Mouse (Mus musculus) thymus, postnatal 4 days (tissue): Measurements from ENCODE around the gene Gm11060.

Experiments used
- DNase-seq: peaks from one replicate; pipeline ENCODE4 v3.0.0; 2021

Gene Gm11060

GRCm38 (mm10) chr2:105091718-105092117 lies at the start of gene Gm11060:
Gm11060 (plus strand) TSS chr2:105092018.
- DNase-seq: no peak

- no peak for DNase-seq
These were observed 48.7 kb upstream of the Gm11060 start for GRCm38 (mm10) chr2:105043152-105043551.

GRCm38 (mm10) chr2:105048301-105048700 lies 43.5 kb upstream of the Gm11060 start:
- no peak for DNase-seq

- no peak for DNase-seq
These were observed 36.3 kb upstream of the Gm11060 start for GRCm38 (mm10) chr2:105055529-105055928.

GRCm38 (mm10) chr2:105058577-105059116 lies 33.2 kb upstream of the Gm11060 start:
- DNase-seq: no peak

GRCm38 (mm10) chr2:105062741-105063372 lies 29.0 kb upstream of the Gm11060 start:
- DNase-seq: no peak

GRCm38 (mm10) chr2:105072496-105072895 lies 19.3 kb upstream of the Gm11060 start:
- no peak for DNase-seq

GRCm38 (mm10) chr2:105074196-105074595 lies 17.6 kb upstream of the Gm11060 start:
- DNase-seq: no peak

- no peak for DNase-seq
These were observed 16.0 kb upstream of the Gm11060 start for GRCm38 (mm10) chr2:105075809-105076208.

GRCm38 (mm10) chr2:105077151-105077550 lies 14.7 kb upstream of the Gm11060 start:
- no peak for DNase-seq

GRCm38 (mm10) chr2:105082256-105082790 lies 9.5 kb upstream of the Gm11060 start:
- no peak for DNase-seq

GRCm38 (mm10) chr2:105084035-105084434 lies 7.8 kb upstream of the Gm11060 start:
- DNase-seq: no peak

- DNase-seq: no peak
These were observed 5.7 kb upstream of the Gm11060 start for GRCm38 (mm10) chr2:105086081-105086480.

GRCm38 (mm10) chr2:105088005-105088404 lies 3.8 kb upstream of the Gm11060 start:
- no peak for DNase-seq

- DNase-seq: no peak
These were observed 2.7 kb upstream of the Gm11060 start for GRCm38 (mm10) chr2:105089083-105089482.

- DNase-seq: no peak
These were observed 2.0 kb upstream of the Gm11060 start for GRCm38 (mm10) chr2:105089581-105090508.

GRCm38 (mm10) chr2:105090991-105091390 lies 827 bp upstream of the Gm11060 start:
- DNase-seq: no peak

GRCm38 (mm10) chr2:105097294-105097953 lies 5.6 kb downstream of the Gm11060 start:
- DNase-seq: no peak

- no peak for DNase-seq
These were observed 7.6 kb downstream of the Gm11060 start for GRCm38 (mm10) chr2:105099410-105099809.

GRCm38 (mm10) chr2:105100541-105100940 lies 8.7 kb downstream of the Gm11060 start:
- DNase-seq: no peak

GRCm38 (mm10) chr2:105108703-105109158 lies 16.9 kb downstream of the Gm11060 start:
- no peak for DNase-seq

GRCm38 (mm10) chr2:105114074-105114473 lies 22.3 kb downstream of the Gm11060 start:
- DNase-seq: no peak

- no peak for DNase-seq
These were observed 25.9 kb downstream of the Gm11060 start for GRCm38 (mm10) chr2:105117669-105118068.
